Mouse (Mus musculus) limb, embryonic 14.5 days (tissue): Measurements from ENCODE around the gene Slc5a5. TPM values are rescaled to one million over a fixed set of nuclear protein-coding genes. Genes with fewer than 3 reads are reported as not detected.
A peak's percentile ranks its signal among the peaks of the same experiment; 100 is the strongest.

ENCODE experiments used
- ATAC-seq: fragments of 200-750 bp; cut with Nextera tagmentation; 2 replicates; pipeline ENCODE4 v1.8.0; 2017; ENCODE audit warnings: low read depth, moderate number of reproducible peaks, moderate TSS enrichment; ENCODE audit not compliant: low FRiP score
- DNase-seq: peaks from one replicate; pipeline ENCODE4 v3.0.0-alpha.2; 2015; ENCODE audit warnings: low spot score
- H3K27ac ChIP-seq: fragments of 300-500 bp; sonication (generic); replicated peaks from 2 replicates; pipeline ENCODE4 v1.5.1; 2014; ENCODE audit warnings: low read depth, mild to moderate bottlenecking, low read length, moderate library complexity, mixed read lengths
- H3K27me3 ChIP-seq: fragments of 300-500 bp; sonication (generic); 2 replicates; pipeline ENCODE4 v1.6.1; 2014; ENCODE audit warnings: low read length, mixed read lengths; ENCODE audit not compliant: control insufficient read depth, insufficient read depth
- H3K36me3 ChIP-seq: fragments of 300-500 bp; sonication (generic); 2 replicates; pipeline ENCODE4 v1.6.1; 2014; ENCODE audit warnings: mild to moderate bottlenecking, low read length, moderate library complexity, mixed read lengths; ENCODE audit not compliant: control insufficient read depth, insufficient read depth
- H3K4me1 ChIP-seq: fragments of 300-500 bp; sonication (generic); 2 replicates; pipeline ENCODE4 v1.6.1; 2014; ENCODE audit warnings: antibody characterized with exemption, low read length, mixed read lengths; ENCODE audit not compliant: control insufficient read depth, insufficient read depth
- H3K4me2 ChIP-seq: fragments of 300-500 bp; sonication (generic); replicated peaks from 2 replicates; pipeline ENCODE4 v1.6.1; 2014; ENCODE audit warnings: low read depth, mild to moderate bottlenecking, low read length, moderate library complexity; ENCODE audit not compliant: severe bottlenecking
- H3K4me3 ChIP-seq: fragments of 300-500 bp; sonication (generic); replicated peaks from 2 replicates; pipeline ENCODE4 v1.5.1; 2014; ENCODE audit warnings: low read length
- H3K9ac ChIP-seq: fragments of 300-500 bp; sonication (generic); 2 replicates; pipeline ENCODE4 v1.6.1; 2014; ENCODE audit warnings: mild to moderate bottlenecking, low read depth, low read length, moderate library complexity; ENCODE audit not compliant: severe bottlenecking
- H3K9me3 ChIP-seq: fragments of 300-500 bp; sonication (generic); 2 replicates; pipeline ENCODE4 v1.6.1; 2016; ENCODE audit warnings: low read length; ENCODE audit not compliant: control insufficient read depth
- POLR2A ChIP-seq: fragments of 200-500 bp; IDR thresholded peaks from 2 replicates; pipeline ENCODE4 v1.8.0; 2012; ENCODE audit warnings: inconsistent platforms, mild to moderate bottlenecking, moderate library complexity, borderline replicate concordance; ENCODE audit not compliant: insufficient read depth, insufficient read length; ENCODE audit errors: extremely low read depth
- WGBS: fragments of 180-500 bp; shearing (Covaris S2); extraction: QIAGEN DNeasy Blood & Tissue Kit; methylation state at CpG from one replicate; pipeline ENCODE4 v1.1.7; 2014; 5-methylcytosine and 5-hydroxymethylcytosine counted together
- polyA plus RNA-seq, 2 experiments: library from polyadenylated mRNA; depleted of rRNA in 1 of 2; stranded (reverse) in 1 of 2; unstranded in 1 of 2; fragments of >200 nt; fragmentation: Nextera tagmentation in 1 of 2; extraction: Ambion mirVana in 1 of 2; gene quantifications; 2 replicates each; pipeline versions ENCODE4 v1.2.1 to v1.2.3; 2012 to 2014

Slc5a5 gene
- polyA plus RNA-seq, 2 experiments, result 0.83 to 1.4 TPM

- TF ChIP-seq POLR2A, result no peak
- Histone ChIP-seq H3K9ac (no peak overlapping the region), H3K36me3 (peaks cover 50% of the 10 kb centered on the region), H3K4me3 (no peak overlapping the region), H3K27ac (no peak overlapping the region), H3K4me1 (no peaks in the 10 kb centered on the region), H3K9me3 (no peaks in the 10 kb centered on the region), H3K4me2 (no peak overlapping the region), H3K27me3 (no peaks in the 10 kb centered on the region)
- ATAC-seq, result no peak
- DNase-seq, result no peak
- WGBS, result 88% methylated on average over 9 of the region's 9 CpGs
These were observed 27.7 kb upstream of the Slc5a5 start for GRCm38 (mm10) chr8:70920049-70920922.

GRCm38 (mm10) chr8:70914704-70915103, 22.1 kb upstream of the Slc5a5 start:
- 94% methylated on average over 17 of the region's 17 CpGs for WGBS
- Histone ChIP-seq H3K27me3 (no peaks in the 10 kb centered on the region), H3K4me3 (no peak overlapping the region), H3K36me3 (peaks cover 83% of the 10 kb centered on the region), H3K9me3 (no peaks in the 10 kb centered on the region), H3K9ac (0 out of 2 replicates have a peak overlapping the region, but pooled peaks have one; percentile 12), H3K27ac (no peak overlapping the region), H3K4me2 (no peak overlapping the region), H3K4me1 (no peaks in the 10 kb centered on the region)
- TF ChIP-seq POLR2A, result no peak
- ATAC-seq (no peak), DNase-seq (no peak)

GRCm38 (mm10) chr8:70913523-70913922, 21.0 kb upstream of the Slc5a5 start:
- Histone ChIP-seq H3K4me1 (no peaks in the 10 kb centered on the region), H3K9me3 (no peaks in the 10 kb centered on the region), H3K9ac (no peak overlapping the region), H3K4me3 (no peak overlapping the region), H3K27me3 (no peaks in the 10 kb centered on the region), H3K27ac (no peak overlapping the region), H3K36me3 (peaks cover 76% of the 10 kb centered on the region), H3K4me2 (no peak overlapping the region)
- TF ChIP-seq POLR2A, result no peak
- no peak for DNase-seq
- no peak for ATAC-seq
- WGBS, result 94% methylated on average over 26 of the region's 26 CpGs

GRCm38 (mm10) chr8:70912955-70913354, 20.4 kb upstream of the Slc5a5 start:
- no peak overlapping the region for H3K27ac ChIP-seq
- DNase-seq (no peak), ATAC-seq (no peak)
- no peak for TF ChIP-seq POLR2A
- no peaks in the 10 kb centered on the region for H3K4me1 ChIP-seq
- H3K36me3 ChIP-seq, result peaks cover 71% of the 10 kb centered on the region
- H3K27me3 ChIP-seq, result no peaks in the 10 kb centered on the region
- no peak overlapping the region for H3K9ac ChIP-seq
- no peak overlapping the region for H3K4me3 ChIP-seq
- no peak overlapping the region for H3K4me2 ChIP-seq
- WGBS, result 93% methylated on average over 29 of the region's 30 CpGs
- H3K9me3 ChIP-seq, result no peaks in the 10 kb centered on the region

DNA sequence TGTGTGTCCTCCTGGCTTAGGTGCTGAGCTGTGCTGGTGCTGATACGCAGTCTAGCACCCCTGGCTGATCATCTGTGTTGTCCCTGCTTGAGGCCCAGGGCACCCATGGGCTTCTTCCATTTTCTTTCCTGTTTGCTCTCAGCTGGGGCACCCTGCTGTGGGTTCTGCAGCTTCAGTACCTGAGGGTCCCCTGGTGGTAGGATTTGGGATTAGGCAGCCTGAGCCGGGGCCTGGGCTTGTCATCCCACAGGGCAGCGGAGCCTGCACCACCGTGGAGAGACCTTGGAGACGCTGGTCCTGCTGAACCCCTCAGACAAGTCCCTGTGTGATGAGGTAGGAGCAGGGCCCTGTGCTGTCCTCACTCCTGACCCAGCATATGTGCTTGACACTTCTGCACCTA, 19.0 kb upstream of the Slc5a5 start:
- Histone ChIP-seq H3K4me1 (no peaks in the 10 kb centered on the region), H3K4me3 (no peak overlapping the region), H3K9ac (no peak overlapping the region), H3K27me3 (no peaks in the 10 kb centered on the region), H3K9me3 (no peaks in the 10 kb centered on the region), H3K4me2 (no peak overlapping the region), H3K27ac (no peak overlapping the region), H3K36me3 (peaks cover 58% of the 10 kb centered on the region)
- ATAC-seq (no peak), DNase-seq (no peak)
- 89% methylated on average over 5 of the region's 5 CpGs for WGBS
- TF ChIP-seq POLR2A, result no peak
